Mouse (Mus musculus) myocyte (in vitro differentiated cells): ENCODE measurements around the gene Psmf1. TPM values are rescaled to one million over a fixed set of nuclear protein-coding genes. Genes with fewer than 3 reads are reported as not detected.

ENCODE experiments used
- H3K27me3 ChIP-seq: one replicate; pipeline ENCODE4 v1.6.1; 2011; ENCODE audit not compliant: control insufficient read depth, insufficient read depth, insufficient read length
- H3K36me3 ChIP-seq: one replicate; pipeline ENCODE4 v1.6.1; 2011; ENCODE audit not compliant: control insufficient read depth, insufficient read depth
- H3K4me2 ChIP-seq: one replicate; pipeline ENCODE4 v1.6.1; 2011; ENCODE audit warnings: low read depth, control low read depth
- H3K4me3 ChIP-seq: one replicate; pipeline ENCODE4 v1.5.1; 2011; ENCODE audit warnings: mild to moderate bottlenecking, control low read depth, moderate library complexity
- H3K79me2 ChIP-seq: one replicate; pipeline ENCODE4 v1.6.1; 2011; ENCODE audit not compliant: control insufficient read depth, insufficient read depth
- H3ac ChIP-seq: one replicate; pipeline ENCODE4 v1.6.1; 2011; ENCODE audit not compliant: control insufficient read depth, insufficient read length
- CEBPB ChIP-seq: IDR thresholded peaks from 2 replicates; pipeline ENCODE4 v1.6.1; 2011; ENCODE audit warnings: mild to moderate bottlenecking, moderate library complexity; ENCODE audit not compliant: poor library complexity, insufficient read depth, severe bottlenecking
- E2F4 ChIP-seq: IDR thresholded peaks from one replicate; pipeline ENCODE4 v1.6.1; 2011; ENCODE audit warnings: mild to moderate bottlenecking, control low read depth, moderate library complexity; ENCODE audit not compliant: insufficient read depth
- MAX ChIP-seq: IDR thresholded peaks from one replicate; pipeline ENCODE4 v1.6.1; 2011; ENCODE audit warnings: low read depth, mild to moderate bottlenecking, control low read depth
- MYOD1 ChIP-seq, 3 experiments: IDR thresholded peaks; one replicate each; pipeline ENCODE4 v1.6.1; 2011; ENCODE audit warnings: control low read depth in 2 of 3, low read depth in 2 of 3, mild to moderate bottlenecking in 2 of 3, moderate library complexity in 1 of 3; ENCODE audit not compliant: insufficient read length in 2 of 3, control insufficient read depth in 1 of 3
- MYOG ChIP-seq, 3 experiments: IDR thresholded peaks; one replicate each; pipeline ENCODE4 v1.6.1; 2011; ENCODE audit warnings: control low read depth in 2 of 3, low read depth in 2 of 3, mild to moderate bottlenecking in 2 of 3; ENCODE audit not compliant: insufficient read length in 2 of 3, control insufficient read depth in 1 of 3, insufficient read depth in 1 of 3
- POLR2A ChIP-seq: IDR thresholded peaks from one replicate; pipeline ENCODE4 v1.6.1; 2011; ENCODE audit warnings: low read depth, mild to moderate bottlenecking, control low read depth, moderate library complexity; ENCODE audit not compliant: insufficient read length
- POLR2AphosphoS2 ChIP-seq: IDR thresholded peaks from one replicate; pipeline ENCODE4 v1.6.1; 2011; ENCODE audit warnings: low read depth, control low read depth; ENCODE audit not compliant: insufficient read length
- REST ChIP-seq: IDR thresholded peaks from one replicate; pipeline ENCODE4 v1.6.1; 2011; ENCODE audit warnings: mild to moderate bottlenecking, control low read depth, moderate library complexity; ENCODE audit not compliant: insufficient read depth, insufficient read length
- SRF ChIP-seq: IDR thresholded peaks from one replicate; pipeline ENCODE4 v1.6.1; 2011; ENCODE audit warnings: low read depth; ENCODE audit not compliant: control insufficient read depth, insufficient read length
- TCF12 ChIP-seq: IDR thresholded peaks from one replicate; pipeline ENCODE4 v1.6.1; 2011; ENCODE audit warnings: mild to moderate bottlenecking, control low read depth; ENCODE audit not compliant: poor library complexity, insufficient read depth, severe bottlenecking
- TCF3 ChIP-seq: IDR thresholded peaks from one replicate; pipeline ENCODE4 v1.6.1; 2011; ENCODE audit warnings: low read depth, control low read depth; ENCODE audit not compliant: insufficient read length
- USF1 ChIP-seq: IDR thresholded peaks from one replicate; pipeline ENCODE4 v1.6.1; 2011; ENCODE audit warnings: low read depth, mild to moderate bottlenecking, control low read depth, moderate library complexity
- polyA plus RNA-seq: library from polyadenylated mRNA; unstranded; fragments of >200 nt; fragmentation: generic; extraction: Trizol; gene quantifications from one replicate; pipeline ENCODE4 v1.2.1, GENCODE M21; 2012; ENCODE audit warnings: missing spikeins

Psmf1 gene
- 22.8 TPM for polyA plus RNA-seq

- Histone ChIP-seq H3K4me2 (no peak within 1 kb of the TSS), H3K27me3 (no peaks in the 10 kb centered on the region), H3K79me2 (peaks cover 16% of the 10 kb centered on the region), H3K4me3 (no peak within 1 kb of the TSS), H3K36me3 (no peaks in the 10 kb centered on the region), H3ac (no peak within 1 kb of the TSS)
- TF ChIP-seq MAX (no peak), E2F4 (no peak), POLR2AphosphoS2 (no peak), MYOD1 (IDR thresholded peaks at IDR 0.05; ENCODE audit: control insufficient read depth in 1 of 3, insufficient read length in 2 of 3, low read depth in 2 of 3) (no peak), POLR2A (no peak), TCF3 (no peak), CEBPB (no peak), REST (no peak), TCF12 (no peak), SRF (no peak), USF1 (no peak), MYOG (IDR thresholded peaks at IDR 0.05; ENCODE audit: control insufficient read depth in 1 of 3, insufficient read depth in 1 of 3, insufficient read length in 2 of 3, low read depth in 2 of 3) (no peak)
These were observed at the start of gene Psmf1 for GRCm38 (mm10) chr2:151743845-151744244. Gene Psmf1 (minus strand): TSS chr2:151744186.

- Histone ChIP-seq H3K4me2 (no peak overlapping the region), H3K4me3 (no peak overlapping the region), H3ac (no peak overlapping the region), H3K79me2 (no peaks in the 10 kb centered on the region), H3K27me3 (no peaks in the 10 kb centered on the region), H3K36me3 (no peaks in the 10 kb centered on the region)
- TF ChIP-seq MYOG (IDR thresholded peaks at IDR 0.05; ENCODE audit: control insufficient read depth in 1 of 3, insufficient read depth in 1 of 3, insufficient read length in 2 of 3, low read depth in 2 of 3) (no peak), USF1 (no peak), REST (no peak), E2F4 (no peak), MYOD1 (IDR thresholded peaks at IDR 0.05; ENCODE audit: control insufficient read depth in 1 of 3, insufficient read length in 2 of 3, low read depth in 2 of 3) (no peak), TCF12 (no peak), POLR2A (no peak), MAX (no peak), CEBPB (no peak), POLR2AphosphoS2 (no peak), SRF (no peak)
These were observed 47.2 kb upstream of the Psmf1 start for GRCm38 (mm10) chr2:151791156-151791555.

GRCm38 (mm10) chr2:151790169-151790568, 46.2 kb upstream of the Psmf1 start:
- no peaks in the 10 kb centered on the region for H3K27me3 ChIP-seq
- no peak overlapping the region for H3ac ChIP-seq
- no peak overlapping the region for H3K4me3 ChIP-seq
- no peak for TF ChIP-seq SRF
- TF ChIP-seq TCF3 = no peak
- H3K4me2 ChIP-seq = no peak overlapping the region
- H3K79me2 ChIP-seq = no peaks in the 10 kb centered on the region
- H3K36me3 ChIP-seq = no peaks in the 10 kb centered on the region

GRCm38 (mm10) chr2:151788221-151788977, 44.4 kb upstream of the Psmf1 start:
- H3K4me2 ChIP-seq = no peak overlapping the region
- TF ChIP-seq TCF12 (no peak), MYOD1 (IDR thresholded peaks at IDR 0.05; ENCODE audit: control insufficient read depth in 1 of 3, insufficient read length in 2 of 3, low read depth in 2 of 3) (no peak), CEBPB (no peak), E2F4 (no peak), USF1 (no peak), MAX (no peak), TCF3 (no peak), POLR2AphosphoS2 (no peak), POLR2A (no peak), MYOG (IDR thresholded peaks at IDR 0.05; ENCODE audit: control insufficient read depth in 1 of 3, insufficient read depth in 1 of 3, insufficient read length in 2 of 3, low read depth in 2 of 3) (no peak), REST (no peak), SRF (no peak)
- H3K27me3 ChIP-seq = no peaks in the 10 kb centered on the region
- no peaks in the 10 kb centered on the region for H3K79me2 ChIP-seq
- no peaks in the 10 kb centered on the region for H3K36me3 ChIP-seq
- no peak overlapping the region for H3ac ChIP-seq
- H3K4me3 ChIP-seq = no peak overlapping the region

GRCm38 (mm10) chr2:151783493-151783892, 39.5 kb upstream of the Psmf1 start:
- Histone ChIP-seq H3K27me3 (no peaks in the 10 kb centered on the region), H3ac (no peak overlapping the region), H3K79me2 (no peaks in the 10 kb centered on the region), H3K4me2 (no peak overlapping the region), H3K36me3 (no peaks in the 10 kb centered on the region), H3K4me3 (no peak overlapping the region)
- TF ChIP-seq REST (no peak), MAX (no peak), MYOD1 (IDR thresholded peaks at IDR 0.05; ENCODE audit: control insufficient read depth in 1 of 3, insufficient read length in 2 of 3, low read depth in 2 of 3) (no peak), TCF3 (no peak), SRF (no peak), POLR2AphosphoS2 (no peak), POLR2A (no peak), CEBPB (no peak), USF1 (no peak), E2F4 (no peak), MYOG (IDR thresholded peaks at IDR 0.05; ENCODE audit: control insufficient read depth in 1 of 3, insufficient read depth in 1 of 3, insufficient read length in 2 of 3, low read depth in 2 of 3) (no peak)
